Mouse (Mus musculus): ENCODE data around the gene Cep70. TPM values are rescaled to one million over a fixed set of nuclear protein-coding genes. Genes with fewer than 3 reads are reported as not detected.

Cep70 gene
- polyA plus RNA-seq, 1 experiment from 2014 or later, result 25.2 TPM

GRCm38 (mm10) chr9:99256821-99257220 lies 13.7 kb downstream of the Cep70 start:
- no peaks in the 10 kb centered on the region for H3K9me3 ChIP-seq (replicated peaks; ENCODE audit: control insufficient read depth, low read length)
- ATAC-seq (replicated peaks; ENCODE audit: extremely low read depth, insufficient read depth, low FRiP score), result no peak
- H3K4me1 ChIP-seq (ENCODE audit: control insufficient read depth, insufficient read depth, low read length), result no peaks in the 10 kb centered on the region
- no peak overlapping the region for H3K4me2 ChIP-seq (ENCODE audit: low read depth, low read length)
- WGBS, result 85% methylated on average over 3 of the region's 3 CpGs
- H3K4me3 ChIP-seq (ENCODE audit: low read length), result no peak overlapping the region
- H3K36me3 ChIP-seq (ENCODE audit: control insufficient read depth, insufficient read depth), result peaks cover 16% of the 10 kb centered on the region
- no peaks in the 10 kb centered on the region for H3K27me3 ChIP-seq (ENCODE audit: control insufficient read depth, insufficient read depth, low read length)
- no peak overlapping the region for H3K27ac ChIP-seq (ENCODE audit: low read length)
- H3K9ac ChIP-seq (ENCODE audit: low read length), result no peak overlapping the region

GRCm38 (mm10) chr9:99258891-99259290 lies 15.7 kb downstream of the Cep70 start:
- Histone ChIP-seq H3K27ac (ENCODE audit: low read length) (no peak overlapping the region), H3K36me3 (ENCODE audit: control insufficient read depth, insufficient read depth) (peaks cover 27% of the 10 kb centered on the region), H3K9ac (ENCODE audit: low read length) (no peak overlapping the region), H3K4me2 (ENCODE audit: low read depth, low read length) (no peak overlapping the region), H3K4me3 (ENCODE audit: low read length) (no peak overlapping the region), H3K27me3 (ENCODE audit: control insufficient read depth, insufficient read depth, low read length) (no peaks in the 10 kb centered on the region), H3K9me3 (replicated peaks; ENCODE audit: control insufficient read depth, low read length) (no peaks in the 10 kb centered on the region), H3K4me1 (ENCODE audit: control insufficient read depth, insufficient read depth, low read length) (no peaks in the 10 kb centered on the region)
- ATAC-seq (replicated peaks; ENCODE audit: extremely low read depth, insufficient read depth, low FRiP score), result no peak
- WGBS, result 67% methylated on average over 5 of the region's 5 CpGs

GRCm38 (mm10) chr9:99304296-99304695 lies 61.1 kb downstream of the Cep70 start:
- Histone ChIP-seq H3K4me1 (ENCODE audit: control insufficient read depth, insufficient read depth, low read length) (no peaks in the 10 kb centered on the region), H3K27me3 (ENCODE audit: control insufficient read depth, insufficient read depth, low read length) (no peaks in the 10 kb centered on the region), H3K9me3 (replicated peaks; ENCODE audit: control insufficient read depth, low read length) (no peaks in the 10 kb centered on the region; the same call in 1 of the 2 replicates), H3K36me3 (ENCODE audit: control insufficient read depth, insufficient read depth) (peaks cover 14% of the 10 kb centered on the region), H3K27ac (ENCODE audit: low read length) (no peak overlapping the region), H3K4me3 (ENCODE audit: low read length) (no peak overlapping the region), H3K9ac (ENCODE audit: low read length) (no peak overlapping the region), H3K4me2 (ENCODE audit: low read depth, low read length) (no peak overlapping the region)
- 72% methylated on average over 5 of the region's 5 CpGs for WGBS
- ATAC-seq (replicated peaks; ENCODE audit: extremely low read depth, insufficient read depth, low FRiP score), result no peak

- Histone ChIP-seq H3K27me3 (ENCODE audit: control insufficient read depth, insufficient read depth, low read length) (no peaks in the 10 kb centered on the region), H3K27ac (ENCODE audit: low read length) (no peak overlapping the region), H3K9ac (ENCODE audit: low read length) (no peak overlapping the region), H3K9me3 (replicated peaks; ENCODE audit: control insufficient read depth, low read length) (no peaks in the 10 kb centered on the region; the same call in 1 of the 2 replicates), H3K4me2 (ENCODE audit: low read depth, low read length) (no peak overlapping the region), H3K4me1 (ENCODE audit: control insufficient read depth, insufficient read depth, low read length) (no peaks in the 10 kb centered on the region), H3K4me3 (ENCODE audit: low read length) (no peak overlapping the region), H3K36me3 (ENCODE audit: control insufficient read depth, insufficient read depth) (peaks cover 14% of the 10 kb centered on the region)
- 82% methylated on average over 6 of the region's 6 CpGs for WGBS
- ATAC-seq (replicated peaks; ENCODE audit: extremely low read depth, insufficient read depth, low FRiP score), result no peak
Measured at GRCm38 (mm10) chr9:99306226-99306625, 63.1 kb downstream of the Cep70 start.

- Histone ChIP-seq H3K9me3 (replicated peaks; ENCODE audit: control insufficient read depth, low read length) (no peaks in the 10 kb centered on the region), H3K9ac (ENCODE audit: low read length) (no peak overlapping the region), H3K27me3 (ENCODE audit: control insufficient read depth, insufficient read depth, low read length) (no peaks in the 10 kb centered on the region), H3K4me1 (ENCODE audit: control insufficient read depth, insufficient read depth, low read length) (no peaks in the 10 kb centered on the region), H3K4me3 (ENCODE audit: low read length) (no peak overlapping the region), H3K4me2 (ENCODE audit: low read depth, low read length) (no peak overlapping the region), H3K36me3 (ENCODE audit: control insufficient read depth, insufficient read depth) (no peaks in the 10 kb centered on the region), H3K27ac (ENCODE audit: low read length) (no peak overlapping the region)
- no peak for ATAC-seq (replicated peaks; ENCODE audit: extremely low read depth, insufficient read depth, low FRiP score)
- WGBS, result 39% methylated on average over 8 of the region's 8 CpGs
Measured at GRCm38 (mm10) chr9:99319343-99319951, 76.3 kb downstream of the Cep70 start.

- no peak for ATAC-seq (replicated peaks; ENCODE audit: extremely low read depth, insufficient read depth, low FRiP score)
- Histone ChIP-seq H3K9ac (ENCODE audit: low read length) (no peak overlapping the region), H3K9me3 (replicated peaks; ENCODE audit: control insufficient read depth, low read length) (no peaks in the 10 kb centered on the region), H3K4me1 (ENCODE audit: control insufficient read depth, insufficient read depth, low read length) (no peaks in the 10 kb centered on the region), H3K27ac (ENCODE audit: low read length) (no peak overlapping the region), H3K4me3 (ENCODE audit: low read length) (no peak overlapping the region), H3K27me3 (ENCODE audit: control insufficient read depth, insufficient read depth, low read length) (no peaks in the 10 kb centered on the region), H3K36me3 (ENCODE audit: control insufficient read depth, insufficient read depth) (no peaks in the 10 kb centered on the region), H3K4me2 (ENCODE audit: low read depth, low read length) (no peak overlapping the region)
- 70% methylated on average over 8 of the region's 8 CpGs for WGBS
Measured at GRCm38 (mm10) chr9:99320006-99320405, 76.8 kb downstream of the Cep70 start.

GRCm38 (mm10) chr9:99325208-99325929 lies 82.2 kb downstream of the Cep70 start:
- no peaks in the 10 kb centered on the region for H3K36me3 ChIP-seq (ENCODE audit: control insufficient read depth, insufficient read depth)
- 65% methylated on average over 7 of the region's 7 CpGs for WGBS
- no peaks in the 10 kb centered on the region for H3K4me1 ChIP-seq (ENCODE audit: control insufficient read depth, insufficient read depth, low read length)
- ATAC-seq (replicated peaks; ENCODE audit: extremely low read depth, insufficient read depth, low FRiP score), result no peak; the same call in 1 of the 2 replicates
- H3K27me3 ChIP-seq (ENCODE audit: control insufficient read depth, insufficient read depth, low read length), result no peaks in the 10 kb centered on the region; the same call in 1 of the 2 replicates
- H3K4me2 ChIP-seq (ENCODE audit: low read depth, low read length), result no peak overlapping the region
- no peaks in the 10 kb centered on the region for H3K9me3 ChIP-seq (replicated peaks; ENCODE audit: control insufficient read depth, low read length)
- H3K4me3 ChIP-seq (ENCODE audit: low read length), result no peak overlapping the region
- no peak overlapping the region for H3K9ac ChIP-seq (ENCODE audit: low read length)
- H3K27ac ChIP-seq (ENCODE audit: low read length), result no peak overlapping the region

GRCm38 (mm10) chr9:99325961-99326360 lies 82.8 kb downstream of the Cep70 start:
- WGBS, result 68% methylated on average over 4 of the region's 4 CpGs
- no peak for ATAC-seq (replicated peaks; ENCODE audit: extremely low read depth, insufficient read depth, low FRiP score)
- H3K4me2 ChIP-seq (ENCODE audit: low read depth, low read length), result no peak overlapping the region

GRCm38 (mm10) chr9:99326881-99327280 lies 83.7 kb downstream of the Cep70 start:
- 63% methylated on average over 4 of the region's 4 CpGs for WGBS
- H3K9me3 ChIP-seq (replicated peaks; ENCODE audit: control insufficient read depth, low read length), result no peaks in the 10 kb centered on the region
- H3K27ac ChIP-seq (ENCODE audit: low read length), result no peak overlapping the region
- H3K27me3 ChIP-seq (ENCODE audit: control insufficient read depth, insufficient read depth, low read length), result no peaks in the 10 kb centered on the region; the same call in 1 of the 2 replicates
- H3K9ac ChIP-seq (ENCODE audit: low read length), result no peak overlapping the region
- no peaks in the 10 kb centered on the region for H3K4me1 ChIP-seq (ENCODE audit: control insufficient read depth, insufficient read depth, low read length)
- H3K36me3 ChIP-seq (ENCODE audit: control insufficient read depth, insufficient read depth), result no peaks in the 10 kb centered on the region
- H3K4me2 ChIP-seq (ENCODE audit: low read depth, low read length), result no peak overlapping the region
- no peak for ATAC-seq (replicated peaks; ENCODE audit: extremely low read depth, insufficient read depth, low FRiP score)
- H3K4me3 ChIP-seq (ENCODE audit: low read length), result no peak overlapping the region

More at GRCm38 (mm10) chr9:99325961-99326360, 82.8 kb downstream of the Cep70 start:
- Histone ChIP-seq H3K9ac (ENCODE audit: low read length) (no peak overlapping the region), H3K36me3 (ENCODE audit: control insufficient read depth, insufficient read depth) (no peaks in the 10 kb centered on the region), H3K9me3 (replicated peaks; ENCODE audit: control insufficient read depth, low read length) (no peaks in the 10 kb centered on the region), H3K4me3 (ENCODE audit: low read length) (no peak overlapping the region), H3K27me3 (ENCODE audit: control insufficient read depth, insufficient read depth, low read length) (no peaks in the 10 kb centered on the region; the same call in 1 of the 2 replicates), H3K27ac (ENCODE audit: low read length) (no peak overlapping the region), H3K4me1 (ENCODE audit: control insufficient read depth, insufficient read depth, low read length) (no peaks in the 10 kb centered on the region)

Data from heart, embryonic 16.5 days (tissue).